Mouse (Mus musculus) limb, embryonic 14.5 days (tissue): ENCODE data around the gene Gm45837. TPM values are rescaled to one million over a fixed set of nuclear protein-coding genes. Genes with fewer than 3 reads are reported as not detected.

ENCODE experiments used
- ATAC-seq: fragments of 200-750 bp; cut with Nextera tagmentation; 2 replicates; pipeline ENCODE4 v1.8.0; 2017; ENCODE audit warnings: low read depth, moderate number of reproducible peaks, moderate TSS enrichment; ENCODE audit not compliant: low FRiP score
- DNase-seq: peaks from one replicate; pipeline ENCODE4 v3.0.0-alpha.2; 2015; ENCODE audit warnings: low spot score
- H3K27ac ChIP-seq: fragments of 300-500 bp; sonication (generic); replicated peaks from 2 replicates; pipeline ENCODE4 v1.5.1; 2014; ENCODE audit warnings: low read depth, mild to moderate bottlenecking, low read length, moderate library complexity, mixed read lengths
- H3K27me3 ChIP-seq: fragments of 300-500 bp; sonication (generic); 2 replicates; pipeline ENCODE4 v1.6.1; 2014; ENCODE audit warnings: low read length, mixed read lengths; ENCODE audit not compliant: control insufficient read depth, insufficient read depth
- H3K36me3 ChIP-seq: fragments of 300-500 bp; sonication (generic); 2 replicates; pipeline ENCODE4 v1.6.1; 2014; ENCODE audit warnings: mild to moderate bottlenecking, low read length, moderate library complexity, mixed read lengths; ENCODE audit not compliant: control insufficient read depth, insufficient read depth
- H3K4me1 ChIP-seq: fragments of 300-500 bp; sonication (generic); 2 replicates; pipeline ENCODE4 v1.6.1; 2014; ENCODE audit warnings: antibody characterized with exemption, low read length, mixed read lengths; ENCODE audit not compliant: control insufficient read depth, insufficient read depth
- H3K4me2 ChIP-seq: fragments of 300-500 bp; sonication (generic); replicated peaks from 2 replicates; pipeline ENCODE4 v1.6.1; 2014; ENCODE audit warnings: low read depth, mild to moderate bottlenecking, low read length, moderate library complexity; ENCODE audit not compliant: severe bottlenecking
- H3K4me3 ChIP-seq: fragments of 300-500 bp; sonication (generic); replicated peaks from 2 replicates; pipeline ENCODE4 v1.5.1; 2014; ENCODE audit warnings: low read length
- H3K9ac ChIP-seq: fragments of 300-500 bp; sonication (generic); 2 replicates; pipeline ENCODE4 v1.6.1; 2014; ENCODE audit warnings: mild to moderate bottlenecking, low read depth, low read length, moderate library complexity; ENCODE audit not compliant: severe bottlenecking
- H3K9me3 ChIP-seq: fragments of 300-500 bp; sonication (generic); 2 replicates; pipeline ENCODE4 v1.6.1; 2016; ENCODE audit warnings: low read length; ENCODE audit not compliant: control insufficient read depth
- POLR2A ChIP-seq: fragments of 200-500 bp; IDR thresholded peaks from 2 replicates; pipeline ENCODE4 v1.8.0; 2012; ENCODE audit warnings: inconsistent platforms, mild to moderate bottlenecking, moderate library complexity, borderline replicate concordance; ENCODE audit not compliant: insufficient read depth, insufficient read length; ENCODE audit errors: extremely low read depth
- WGBS: fragments of 180-500 bp; shearing (Covaris S2); extraction: QIAGEN DNeasy Blood & Tissue Kit; methylation state at CpG from one replicate; pipeline ENCODE4 v1.1.7; 2014; 5-methylcytosine and 5-hydroxymethylcytosine counted together
- polyA plus RNA-seq, 2 experiments: library from polyadenylated mRNA; depleted of rRNA in 1 of 2; stranded (reverse) in 1 of 2; unstranded in 1 of 2; fragments of >200 nt; fragmentation: Nextera tagmentation in 1 of 2; extraction: Ambion mirVana in 1 of 2; gene quantifications; 2 replicates each; pipeline versions ENCODE4 v1.2.1 to v1.2.3; 2012 to 2014

Gene Gm45837
- polyA plus RNA-seq, 2 experiments = 0.41 to 7.5 TPM

DNA sequence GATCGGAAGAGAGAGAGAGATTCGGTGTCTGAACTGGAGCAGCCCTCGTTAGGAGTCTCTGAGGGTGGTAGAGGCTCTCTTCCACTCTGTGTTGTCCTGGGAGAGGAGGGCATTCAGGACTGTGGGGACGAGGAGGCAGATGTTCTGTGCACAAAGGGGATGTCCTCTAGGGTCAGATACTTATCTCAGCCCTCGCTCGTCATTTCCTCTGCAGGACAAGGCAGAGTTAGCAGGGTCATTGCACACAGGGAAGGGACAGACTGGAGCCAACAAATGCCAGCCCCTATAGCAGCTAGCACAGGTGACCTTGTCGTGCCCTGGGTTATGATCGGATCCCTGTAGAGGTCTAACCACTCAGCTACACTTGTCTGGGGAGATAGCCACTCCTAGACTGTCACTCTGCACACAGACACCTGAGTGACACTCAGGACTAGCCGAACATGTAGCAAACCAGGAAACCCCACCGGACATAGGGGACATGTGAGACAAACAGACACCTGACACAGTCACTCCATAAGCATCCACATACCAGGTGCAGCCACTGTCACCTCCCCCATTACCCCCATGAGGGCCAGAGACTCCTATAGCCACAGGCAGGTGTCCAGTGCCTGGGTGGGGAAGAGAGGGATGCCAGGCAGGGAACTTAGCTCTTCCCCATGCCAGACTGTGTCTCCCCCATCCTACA lies 49.4 kb downstream of the Gm45837 start:
- DNase-seq (no peak), ATAC-seq (no peak)
- H3K9ac ChIP-seq = no peak overlapping the region
- no peaks in the 10 kb centered on the region for H3K27me3 ChIP-seq
- no peak overlapping the region for H3K4me2 ChIP-seq
- WGBS = 60% methylated on average over 10 of the region's 10 CpGs
- no peak overlapping the region for H3K4me3 ChIP-seq
- H3K36me3 ChIP-seq = no peaks in the 10 kb centered on the region
- no peaks in the 10 kb centered on the region; the same call in 1 of the 2 replicates for H3K4me1 ChIP-seq
- no peaks in the 10 kb centered on the region for H3K9me3 ChIP-seq
- no peak for TF ChIP-seq POLR2A
- H3K27ac ChIP-seq = no peak overlapping the region

DNA sequence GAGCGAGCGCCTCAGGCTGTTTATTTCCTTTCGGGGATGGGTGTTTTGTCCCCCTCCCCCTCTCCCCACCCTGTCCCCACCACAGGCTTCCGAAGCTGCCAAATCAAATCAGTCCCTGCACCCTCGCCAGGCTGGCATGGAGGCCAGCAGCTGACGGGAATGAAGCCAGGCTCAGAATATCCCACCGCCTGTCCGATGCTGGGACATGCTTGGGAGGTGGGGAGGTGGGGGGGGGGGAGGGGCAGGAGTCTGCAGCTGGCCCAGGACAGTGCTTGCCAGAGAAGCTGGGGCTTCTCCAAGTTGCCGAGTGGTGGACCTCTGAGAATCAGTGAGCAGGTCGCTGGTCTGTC lies 49.9 kb downstream of the Gm45837 start:
- H3K9ac ChIP-seq = no peak overlapping the region
- no peaks in the 10 kb centered on the region; the same call in 1 of the 2 replicates for H3K4me1 ChIP-seq
- H3K4me3 ChIP-seq = no peak overlapping the region
- H3K4me2 ChIP-seq = no peak overlapping the region
- H3K36me3 ChIP-seq = no peaks in the 10 kb centered on the region
- H3K27me3 ChIP-seq = no peaks in the 10 kb centered on the region
- DNase-seq = no peak
- no peak for TF ChIP-seq POLR2A
- H3K9me3 ChIP-seq = no peaks in the 10 kb centered on the region
- peak; percentile 13; the same call in 1 of the 2 replicates for ATAC-seq
- WGBS = 43% methylated on average over 10 of the region's 10 CpGs
- no peak overlapping the region for H3K27ac ChIP-seq

DNA sequence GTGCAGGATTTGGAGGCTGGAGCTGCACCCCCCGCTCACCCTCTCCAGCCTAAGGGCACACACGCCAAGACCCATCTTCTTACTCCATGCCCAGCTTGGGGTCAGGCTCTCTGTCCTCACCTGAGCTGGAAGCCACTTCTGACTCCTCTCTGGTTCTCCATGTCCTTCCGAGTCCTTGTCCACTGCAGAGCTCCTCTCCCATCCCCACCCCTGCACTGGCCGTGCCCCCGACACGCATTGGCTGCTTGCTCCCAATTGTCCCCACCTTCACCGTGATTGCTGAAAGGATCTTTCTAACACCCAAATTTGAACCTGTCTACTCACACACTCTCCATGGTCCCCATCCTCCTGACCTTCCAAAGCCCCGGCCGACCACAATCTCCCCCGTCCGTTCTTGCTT lies 50.9 kb downstream of the Gm45837 start:
- WGBS = 82% methylated on average over 11 of the region's 11 CpGs

DNA sequence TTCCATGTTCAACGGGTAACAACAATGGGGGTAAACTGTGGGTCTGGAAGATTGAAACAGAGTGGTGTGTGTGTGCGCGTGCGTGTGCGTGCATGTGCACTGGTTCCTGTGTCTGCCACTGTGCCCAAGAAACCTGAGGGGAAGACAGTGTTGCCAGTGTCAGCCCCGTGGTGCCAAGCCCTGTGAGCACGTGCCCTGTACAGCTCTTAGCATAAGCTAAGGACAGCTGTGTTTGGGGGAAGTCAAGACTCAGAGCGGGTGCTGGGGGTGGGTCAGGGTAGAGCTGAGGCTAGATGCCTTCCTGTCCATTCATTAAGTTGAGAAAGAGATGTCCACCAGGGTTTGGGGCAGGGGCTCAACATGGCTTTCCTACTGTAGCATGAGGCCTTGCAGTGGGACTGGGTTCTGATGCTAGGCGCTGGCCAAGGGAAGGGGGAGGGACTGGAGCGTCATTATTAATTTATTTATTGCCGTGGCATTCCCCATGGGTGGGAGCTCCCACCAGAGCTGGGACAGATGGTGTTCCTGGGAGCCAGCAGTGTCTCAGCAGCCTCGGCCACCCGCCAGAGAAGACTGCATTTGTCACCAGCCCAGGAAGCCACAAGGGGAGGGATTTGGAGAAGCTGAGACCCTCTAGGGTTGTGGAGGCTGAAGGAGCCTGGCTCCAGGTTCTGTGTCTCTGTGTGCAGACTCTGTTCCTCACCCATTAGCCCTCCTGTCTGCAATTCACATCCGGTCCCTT lies 51.8 kb downstream of the Gm45837 start:
- no peak overlapping the region for H3K4me3 ChIP-seq
- H3K36me3 ChIP-seq = no peaks in the 10 kb centered on the region
- H3K27ac ChIP-seq = no peak overlapping the region
- no peak overlapping the region for H3K9ac ChIP-seq
- no peak overlapping the region for H3K4me2 ChIP-seq
- ATAC-seq (no peak), DNase-seq (peak; percentile 7)
- H3K4me1 ChIP-seq = no peaks in the 10 kb centered on the region; the same call in 1 of the 2 replicates
- H3K9me3 ChIP-seq = no peaks in the 10 kb centered on the region
- TF ChIP-seq POLR2A = no peak
- no peaks in the 10 kb centered on the region for H3K27me3 ChIP-seq
- 62% methylated on average over 14 of the region's 14 CpGs for WGBS

More for the DNA sequence above, 50.9 kb downstream of the Gm45837 start:
- Histone ChIP-seq H3K4me3 (no peak overlapping the region), H3K4me2 (no peak overlapping the region), H3K36me3 (no peaks in the 10 kb centered on the region), H3K9ac (no peak overlapping the region), H3K9me3 (no peaks in the 10 kb centered on the region), H3K27ac (no peak overlapping the region), H3K4me1 (no peaks in the 10 kb centered on the region; the same call in 1 of the 2 replicates), H3K27me3 (no peaks in the 10 kb centered on the region)
- TF ChIP-seq POLR2A = no peak
- ATAC-seq (no peak), DNase-seq (no peak)

DNA sequence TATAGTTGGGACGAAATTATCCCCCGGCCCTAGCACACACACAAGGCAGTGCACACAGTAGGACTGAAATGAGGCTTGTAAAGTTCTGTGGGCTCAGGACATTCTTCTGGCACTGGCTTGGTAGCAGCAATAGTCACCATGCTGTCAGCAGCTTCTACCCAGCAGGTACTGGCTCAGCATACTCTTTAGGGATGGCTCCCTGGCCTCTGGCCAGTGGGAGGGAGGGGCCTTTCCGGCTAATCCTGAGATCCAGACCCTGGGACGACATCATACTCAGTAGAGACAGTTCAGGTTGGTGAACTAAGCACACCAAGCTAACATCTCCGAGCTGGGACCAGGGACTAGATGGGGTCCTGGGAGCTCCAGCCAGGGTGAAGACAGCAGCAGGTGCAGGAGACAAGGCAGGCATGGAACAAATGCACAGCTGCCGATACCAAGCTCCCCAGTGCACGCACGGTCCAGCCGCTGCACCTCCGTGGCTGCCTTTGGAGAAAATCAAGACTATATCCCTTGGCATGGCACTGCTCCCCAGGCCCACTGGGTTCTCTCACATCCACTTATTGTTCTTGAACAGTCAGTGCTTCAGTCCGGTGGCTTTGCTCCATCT lies 53.1 kb downstream of the Gm45837 start:
- no peak for TF ChIP-seq POLR2A
- Histone ChIP-seq H3K27me3 (no peaks in the 10 kb centered on the region), H3K9ac (no peak overlapping the region), H3K36me3 (no peaks in the 10 kb centered on the region), H3K4me3 (no peak overlapping the region), H3K4me2 (no peak overlapping the region), H3K9me3 (no peaks in the 10 kb centered on the region), H3K4me1 (no peaks in the 10 kb centered on the region; the same call in 1 of the 2 replicates), H3K27ac (no peak overlapping the region)
- DNase-seq (peak; percentile 15), ATAC-seq (no peak)
- 83% methylated on average over 11 of the region's 11 CpGs for WGBS
